Mouse (Mus musculus) hindbrain, embryonic 15.5 days (tissue): ENCODE data around the gene Cfc1. TPM values are rescaled to one million over a fixed set of nuclear protein-coding genes. Genes with fewer than 3 reads are reported as not detected.

Experiments used
- ATAC-seq: fragments of 200-750 bp; cut with Nextera tagmentation; 2 replicates; pipeline ENCODE4 v1.8.0; 2017; ENCODE audit warnings: low read depth, moderate number of reproducible peaks, moderate TSS enrichment; ENCODE audit not compliant: low FRiP score
- H3K27ac ChIP-seq: fragments of 300-500 bp; sonication (generic); replicated peaks from 2 replicates; pipeline ENCODE4 v1.5.1; 2015; ENCODE audit warnings: mild to moderate bottlenecking, inconsistent platforms
- H3K27me3 ChIP-seq: fragments of 300-500 bp; sonication (generic); 2 replicates; pipeline ENCODE4 v1.6.1; 2015; ENCODE audit warnings: control low read depth, inconsistent platforms
- H3K36me3 ChIP-seq: fragments of 300-500 bp; sonication (generic); 2 replicates; pipeline ENCODE4 v1.6.1; 2015; ENCODE audit warnings: control low read depth, inconsistent platforms
- H3K4me1 ChIP-seq: fragments of 300-500 bp; sonication (generic); replicated peaks from 2 replicates; pipeline ENCODE4 v1.6.1; 2015; ENCODE audit warnings: control low read depth, inconsistent platforms
- H3K4me2 ChIP-seq: fragments of 300-500 bp; sonication (generic); 2 replicates; pipeline ENCODE4 v1.6.1; 2015; ENCODE audit warnings: moderate library complexity, mild to moderate bottlenecking, inconsistent platforms
- H3K4me3 ChIP-seq: fragments of 300-500 bp; sonication (generic); 2 replicates; pipeline ENCODE4 v1.5.1; 2015; ENCODE audit warnings: mild to moderate bottlenecking, inconsistent platforms
- H3K9ac ChIP-seq: fragments of 300-500 bp; sonication (generic); 2 replicates; pipeline ENCODE4 v1.6.1; 2015; ENCODE audit warnings: inconsistent platforms
- H3K9me3 ChIP-seq: fragments of 300-500 bp; sonication (generic); 2 replicates; pipeline ENCODE4 v1.6.1; 2016; ENCODE audit warnings: control low read depth, inconsistent platforms
- WGBS: fragments of 180-500 bp; shearing (Covaris S2); methylation state at CpG from one replicate; pipeline ENCODE4 v1.1.7; 2015; 5-methylcytosine and 5-hydroxymethylcytosine counted together
- polyA plus RNA-seq: library from polyadenylated mRNA; unstranded; fragments of >200 nt; fragmentation: Nextera tagmentation; extraction: Ambion mirVana; gene quantifications from 2 replicates; pipeline ENCODE4 v1.2.1, GENCODE M21; 2015

Gene Cfc1
- polyA plus RNA-seq, 1 experiment from 2014 or later = 0.14 TPM

GRCm38 (mm10) chr1:34587298-34588096 lies 52.0 kb downstream of the Cfc1 start:
- Histone ChIP-seq H3K27ac (no peak overlapping the region), H3K4me1 (peaks cover 23% of the 10 kb centered on the region), H3K36me3 (peaks cover 60% of the 10 kb centered on the region), H3K4me2 (no peak overlapping the region), H3K27me3 (0 out of 2 replicates have a peak, but pooled peaks cover 2% of the 10 kb centered on the region), H3K9ac (no peak overlapping the region), H3K4me3 (no peak overlapping the region), H3K9me3 (no peaks in the 10 kb centered on the region)
- WGBS = 88% methylated on average over 22 of the region's 22 CpGs
- no peak for ATAC-seq

Other genes starting within 250 kb of the Cfc1 start
- 62.2 and 64.5 TPM in 2 replicates for gene Ccdc115, start 96.0 kb upstream of the Cfc1 start, polyA plus RNA-seq
- gene Imp4, start 95.8 kb upstream of the Cfc1 start, polyA plus RNA-seq = 51.1 and 52.5 TPM in 2 replicates
- gene Ptpn18, start 75.9 kb upstream of the Cfc1 start, polyA plus RNA-seq = 5.0 and 6.1 TPM in 2 replicates
- not detected in 2 replicates for gene Prss39, start 37.2 kb upstream of the Cfc1 start, polyA plus RNA-seq
- 0.21 TPM in 1 of 2 replicates, not detected in the other for gene Prss40, start 25.3 kb downstream of the Cfc1 start, polyA plus RNA-seq
- gene Amer3, start 44.0 kb downstream of the Cfc1 start, polyA plus RNA-seq = 27.2 and 29.9 TPM in 2 replicates